Mouse (Mus musculus): ENCODE results near the gene Caprin1.

- TF ChIP-seq CTCF (IDR thresholded peaks at IDR 0.05) (no peak), POLR2A (IDR thresholded peaks at IDR 0.05; ENCODE audit: insufficient read depth, low read depth, low read length) (no peak), EP300 (IDR thresholded peaks at IDR 0.05; ENCODE audit: insufficient read depth, low read depth, low read length) (no peak)
These were observed 25.1 kb upstream of the Caprin1 start for GRCm38 (mm10) chr2:103822560-103822959.

All from heart, adult 2 months (tissue).